Mouse (Mus musculus): ENCODE measurements at regions not wholly inside any gene's neighbourhood (a gene's known extent, or its start where the extent isn't known, plus 50 kb on each side); places are given as distances from the start of the nearest gene placed in this dataset.

GRCm38 (mm10) chr7:133230806-133231205 is 106.7 kb upstream of the Ctbp2 start:
- Histone ChIP-seq H3K4me1 (ENCODE audit: control insufficient read depth, insufficient read depth, low read length) (no peaks in the 10 kb centered on the region; the same call in 1 of the 2 replicates), H3K4me3 (replicated peaks; ENCODE audit: control insufficient read depth, low read depth, low read length) (no peak overlapping the region), H3K27ac (ENCODE audit: control insufficient read depth, insufficient read depth, low read depth, low read length, poor library complexity) (no peak overlapping the region)
- WGBS, result 52% methylated on average over 3 of the region's 3 CpGs
- TF ChIP-seq POLR2A (IDR thresholded peaks at IDR 0.05; ENCODE audit: borderline replicate concordance, control insufficient read depth, low read depth, low read length) (no peak), CTCF (IDR thresholded peaks at IDR 0.05; ENCODE audit: control insufficient read depth, insufficient read depth, low read length) (no peak)

GRCm38 (mm10) chr7:133223948-133224652 is 99.9 kb upstream of the Ctbp2 start:
- Histone ChIP-seq H3K27ac (ENCODE audit: control insufficient read depth, insufficient read depth, low read depth, low read length, poor library complexity) (no peak overlapping the region), H3K4me3 (replicated peaks; ENCODE audit: control insufficient read depth, low read depth, low read length) (no peak overlapping the region), H3K4me1 (ENCODE audit: control insufficient read depth, insufficient read depth, low read length) (no peaks in the 10 kb centered on the region)
- WGBS, result 85% methylated on average over 19 of the region's 19 CpGs
- no peak for TF ChIP-seq POLR2A (IDR thresholded peaks at IDR 0.05; ENCODE audit: borderline replicate concordance, control insufficient read depth, low read depth, low read length)
- no peak for TF ChIP-seq CTCF (IDR thresholded peaks at IDR 0.05; ENCODE audit: control insufficient read depth, insufficient read depth, low read length)

GRCm38 (mm10) chr7:133212328-133212727 is 88.2 kb upstream of the Ctbp2 start:
- no peaks in the 10 kb centered on the region for H3K4me1 ChIP-seq (ENCODE audit: control insufficient read depth, insufficient read depth, low read length)
- no peak overlapping the region for H3K27ac ChIP-seq (ENCODE audit: control insufficient read depth, insufficient read depth, low read depth, low read length, poor library complexity)
- no peak for TF ChIP-seq CTCF (IDR thresholded peaks at IDR 0.05; ENCODE audit: control insufficient read depth, insufficient read depth, low read length)
- no peak for TF ChIP-seq POLR2A (IDR thresholded peaks at IDR 0.05; ENCODE audit: borderline replicate concordance, control insufficient read depth, low read depth, low read length)
- WGBS, result 65% methylated on average over 4 of the region's 4 CpGs
- no peak overlapping the region for H3K4me3 ChIP-seq (replicated peaks; ENCODE audit: control insufficient read depth, low read depth, low read length)

GRCm38 (mm10) chr7:133205704-133206103 is 81.5 kb upstream of the Ctbp2 start:
- Histone ChIP-seq H3K4me3 (replicated peaks; ENCODE audit: control insufficient read depth, low read depth, low read length) (no peak overlapping the region), H3K4me1 (ENCODE audit: control insufficient read depth, insufficient read depth, low read length) (no peaks in the 10 kb centered on the region), H3K27ac (ENCODE audit: control insufficient read depth, insufficient read depth, low read depth, low read length, poor library complexity) (no peak overlapping the region)
- 30% methylated on average over 7 of the region's 7 CpGs for WGBS
- no peak for TF ChIP-seq POLR2A (IDR thresholded peaks at IDR 0.05; ENCODE audit: borderline replicate concordance, control insufficient read depth, low read depth, low read length)
- no peak for TF ChIP-seq CTCF (IDR thresholded peaks at IDR 0.05; ENCODE audit: control insufficient read depth, insufficient read depth, low read length)

GRCm38 (mm10) chr7:133204485-133204884 is 80.3 kb upstream of the Ctbp2 start:
- Histone ChIP-seq H3K4me3 (replicated peaks; ENCODE audit: control insufficient read depth, low read depth, low read length) (no peak overlapping the region), H3K27ac (ENCODE audit: control insufficient read depth, insufficient read depth, low read depth, low read length, poor library complexity) (no peak overlapping the region), H3K4me1 (ENCODE audit: control insufficient read depth, insufficient read depth, low read length) (no peaks in the 10 kb centered on the region)
- WGBS, result 84% methylated on average over 1 of the region's 1 CpGs
- TF ChIP-seq CTCF (IDR thresholded peaks at IDR 0.05; ENCODE audit: control insufficient read depth, insufficient read depth, low read length) (no peak), POLR2A (IDR thresholded peaks at IDR 0.05; ENCODE audit: borderline replicate concordance, control insufficient read depth, low read depth, low read length) (no peak)

GRCm38 (mm10) chr7:133203933-133204332 is 79.8 kb upstream of the Ctbp2 start:
- Histone ChIP-seq H3K4me1 (ENCODE audit: control insufficient read depth, insufficient read depth, low read length) (no peaks in the 10 kb centered on the region), H3K27ac (ENCODE audit: control insufficient read depth, insufficient read depth, low read depth, low read length, poor library complexity) (no peak overlapping the region), H3K4me3 (replicated peaks; ENCODE audit: control insufficient read depth, low read depth, low read length) (no peak overlapping the region)
- no peak for TF ChIP-seq CTCF (IDR thresholded peaks at IDR 0.05; ENCODE audit: control insufficient read depth, insufficient read depth, low read length)
- no peak for TF ChIP-seq POLR2A (IDR thresholded peaks at IDR 0.05; ENCODE audit: borderline replicate concordance, control insufficient read depth, low read depth, low read length)
- WGBS, result 84% methylated on average over 7 of the region's 7 CpGs

- WGBS, result 67% methylated on average over 13 of the region's 13 CpGs
- Histone ChIP-seq H3K4me1 (ENCODE audit: control insufficient read depth, insufficient read depth, low read length) (no peaks in the 10 kb centered on the region), H3K4me3 (replicated peaks; ENCODE audit: control insufficient read depth, low read depth, low read length) (no peak overlapping the region), H3K27ac (ENCODE audit: control insufficient read depth, insufficient read depth, low read depth, low read length, poor library complexity) (no peak overlapping the region)
- no peak for TF ChIP-seq POLR2A (IDR thresholded peaks at IDR 0.05; ENCODE audit: borderline replicate concordance, control insufficient read depth, low read depth, low read length)
- no peak for TF ChIP-seq CTCF (IDR thresholded peaks at IDR 0.05; ENCODE audit: control insufficient read depth, insufficient read depth, low read length)
Observed at GRCm38 (mm10) chr7:133202092-133202880, 78.1 kb upstream of the Ctbp2 start.

GRCm38 (mm10) chr7:133199046-133199445 is 74.9 kb upstream of the Ctbp2 start:
- 28% methylated on average over 4 of the region's 4 CpGs for WGBS
- Histone ChIP-seq H3K4me1 (ENCODE audit: control insufficient read depth, insufficient read depth, low read length) (no peaks in the 10 kb centered on the region), H3K27ac (ENCODE audit: control insufficient read depth, insufficient read depth, low read depth, low read length, poor library complexity) (no peak overlapping the region), H3K4me3 (replicated peaks; ENCODE audit: control insufficient read depth, low read depth, low read length) (no peak overlapping the region)
- TF ChIP-seq CTCF (IDR thresholded peaks at IDR 0.05; ENCODE audit: control insufficient read depth, insufficient read depth, low read length), result no peak
- TF ChIP-seq POLR2A (IDR thresholded peaks at IDR 0.05; ENCODE audit: borderline replicate concordance, control insufficient read depth, low read depth, low read length), result no peak

Measured in bone marrow, adult 2 months (tissue).